Mouse (Mus musculus): Measurements from ENCODE around the gene Fbxl22.

The Fbxl22 gene

GRCm38 (mm10) chr9:66507684-66508083, 6.7 kb downstream of the Fbxl22 start:
- DNase-seq (ENCODE audit: low spot score), result no peak

- DNase-seq (ENCODE audit: low spot score), result no peak
Observed at GRCm38 (mm10) chr9:66506424-66506823, 8.0 kb downstream of the Fbxl22 start.

GRCm38 (mm10) chr9:66506011-66506410, 8.4 kb downstream of the Fbxl22 start:
- DNase-seq (ENCODE audit: low spot score), result no peak

GRCm38 (mm10) chr9:66505141-66505917, 9.1 kb downstream of the Fbxl22 start:
- no peak for DNase-seq (ENCODE audit: low spot score)

GRCm38 (mm10) chr9:66504518-66504917, 9.9 kb downstream of the Fbxl22 start:
- peak; percentile 54 for DNase-seq (ENCODE audit: low spot score)

- DNase-seq (ENCODE audit: low spot score), result no peak
Observed at GRCm38 (mm10) chr9:66503879-66504411, 10.4 kb downstream of the Fbxl22 start.

- no peak for DNase-seq (ENCODE audit: low spot score)
Observed at GRCm38 (mm10) chr9:66501248-66501647, 13.1 kb downstream of the Fbxl22 start.

- no peak for DNase-seq (ENCODE audit: low spot score)
Observed at GRCm38 (mm10) chr9:66493992-66494391, 20.4 kb downstream of the Fbxl22 start.

GRCm38 (mm10) chr9:66492361-66492760, 22.0 kb downstream of the Fbxl22 start:
- DNase-seq (ENCODE audit: low spot score), result no peak

GRCm38 (mm10) chr9:66488786-66489185, 25.6 kb downstream of the Fbxl22 start:
- DNase-seq (ENCODE audit: low spot score), result no peak

- DNase-seq (ENCODE audit: low spot score), result no peak
Observed at GRCm38 (mm10) chr9:66483429-66483828, 31.0 kb downstream of the Fbxl22 start.

GRCm38 (mm10) chr9:66477785-66478184, 36.6 kb downstream of the Fbxl22 start:
- DNase-seq (ENCODE audit: low spot score), result no peak

GRCm38 (mm10) chr9:66465087-66465486, 49.3 kb downstream of the Fbxl22 start:
- no peak for DNase-seq (ENCODE audit: low spot score)
